Mouse (Mus musculus): ENCODE measurements at regions not wholly inside any gene's neighbourhood (a gene's known extent, or its start where the extent isn't known, plus 50 kb on each side); places are given as distances from the start of the nearest gene placed in this dataset.

DNA sequence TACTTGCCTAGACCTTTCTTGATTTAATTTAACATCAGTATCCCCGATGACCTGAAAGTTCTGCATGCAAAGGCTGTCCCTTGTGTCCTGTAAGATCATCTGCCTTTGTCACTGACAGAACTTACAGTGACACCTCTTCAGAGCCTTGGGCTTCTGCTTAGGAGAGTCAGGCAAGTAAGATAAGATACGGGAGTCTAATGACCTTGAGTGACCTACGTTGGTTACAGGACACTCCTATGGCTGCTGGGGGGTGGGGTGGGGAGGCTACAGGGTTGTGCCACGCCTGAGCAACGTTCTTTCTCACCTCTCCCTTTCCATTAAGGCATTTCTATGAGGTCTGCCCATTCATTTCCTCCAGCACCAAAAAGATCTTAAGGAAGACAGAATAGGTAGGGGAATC, 69.1 kb upstream of the Gadl1 start:
- TF ChIP-seq GATA1 (IDR thresholded peaks at IDR 0.05; ENCODE audit: low read length) (no peak), TAL1 (IDR thresholded peaks at IDR 0.05; ENCODE audit: low read length) (no peak)
